Mouse (Mus musculus) limb, embryonic 11.5 days (tissue): ENCODE measurements at regions not wholly inside any gene's neighbourhood (a gene's known extent, or its start where the extent isn't known, plus 50 kb on each side); places are given as distances from the start of the nearest gene placed in this dataset.
"Not testable (repeated sequence)": the region's sequence is repeated elsewhere in the genome, so short reads cannot be mapped to it uniquely, and the experiment has no call there.

Source experiments
- ATAC-seq: fragments of 200-750 bp; cut with Nextera tagmentation; 2 replicates; pipeline ENCODE4 v1.8.0; 2017; ENCODE audit warnings: low read depth; ENCODE audit not compliant: insufficient number of reproducible peaks, low FRiP score, low TSS enrichment
- DNase-seq: peaks from one replicate; pipeline ENCODE4 v3.0.0-alpha.2; 2015; ENCODE audit warnings: low spot score
- H3K27ac ChIP-seq: fragments of 300-500 bp; sonication (generic); replicated peaks from 2 replicates; pipeline ENCODE4 v1.5.1; 2014; ENCODE audit warnings: low read depth, mild to moderate bottlenecking, low read length
- H3K27me3 ChIP-seq: fragments of 300-500 bp; sonication (generic); 2 replicates; pipeline ENCODE4 v1.6.1; 2014; ENCODE audit warnings: mild to moderate bottlenecking, low read length, mixed read lengths; ENCODE audit not compliant: control insufficient read depth, insufficient read depth
- H3K36me3 ChIP-seq: fragments of 300-500 bp; sonication (generic); 2 replicates; pipeline ENCODE4 v1.6.1; 2014; ENCODE audit warnings: mild to moderate bottlenecking, low read length, moderate library complexity, mixed read lengths; ENCODE audit not compliant: control insufficient read depth, insufficient read depth
- H3K4me1 ChIP-seq: fragments of 300-500 bp; sonication (generic); 2 replicates; pipeline ENCODE4 v1.6.1; 2014; ENCODE audit warnings: low read length, mixed read lengths; ENCODE audit not compliant: control insufficient read depth, insufficient read depth
- H3K4me2 ChIP-seq: fragments of 300-500 bp; sonication (generic); 2 replicates; pipeline ENCODE4 v1.6.1; 2014; ENCODE audit warnings: low read depth, mild to moderate bottlenecking, moderate library complexity; ENCODE audit not compliant: severe bottlenecking
- H3K4me3 ChIP-seq: fragments of 300-500 bp; sonication (generic); 2 replicates; pipeline ENCODE4 v1.5.1; 2014; ENCODE audit warnings: low read depth, low read length
- H3K9ac ChIP-seq: fragments of 300-500 bp; sonication (generic); 2 replicates; pipeline ENCODE4 v1.6.1; 2014; ENCODE audit warnings: mild to moderate bottlenecking, low read length
- H3K9me3 ChIP-seq: fragments of 300-500 bp; sonication (generic); 2 replicates; pipeline ENCODE4 v1.6.1; 2016; ENCODE audit warnings: low read length; ENCODE audit not compliant: control insufficient read depth
- WGBS: fragments of 180-500 bp; shearing (Covaris S2); extraction: QIAGEN DNeasy Blood & Tissue Kit; methylation state at CpG from one replicate; pipeline ENCODE4 v1.1.7; 2014; 5-methylcytosine and 5-hydroxymethylcytosine counted together

- 91% methylated on average over 3 of the region's 3 CpGs for WGBS
- no peak overlapping the region for H3K27ac ChIP-seq
- no peaks in the 10 kb centered on the region for H3K36me3 ChIP-seq
- H3K4me1 ChIP-seq: no peaks in the 10 kb centered on the region
- H3K4me2 ChIP-seq: no peak overlapping the region
- H3K27me3 ChIP-seq: no peaks in the 10 kb centered on the region
- H3K9ac ChIP-seq: no peak overlapping the region
- ATAC-seq (no peak), DNase-seq (no peak)
- H3K9me3 ChIP-seq: no peaks in the 10 kb centered on the region
- H3K4me3 ChIP-seq: no peak overlapping the region
These were observed 130.1 kb downstream of the Spata19 start for GRCm38 (mm10) chr9:27526681-27527080.

- 35% methylated on average over 5 of the region's 5 CpGs for WGBS
These were observed 141.9 kb downstream of the Spata19 start for GRCm38 (mm10) chr9:27538480-27538879.

GRCm38 (mm10) chr9:27541585-27542151 lies 145.1 kb downstream of the Spata19 start:
- Histone ChIP-seq H3K27ac (no peak overlapping the region), H3K9me3 (no peaks in the 10 kb centered on the region), H3K27me3 (no peaks in the 10 kb centered on the region), H3K4me2 (no peak overlapping the region), H3K9ac (no peak overlapping the region), H3K4me1 (no peaks in the 10 kb centered on the region), H3K4me3 (no peak overlapping the region), H3K36me3 (no peaks in the 10 kb centered on the region)
- DNase-seq (no peak), ATAC-seq (no peak)
- 83% methylated on average over 2 of the region's 2 CpGs for WGBS

More at GRCm38 (mm10) chr9:27538480-27538879, 141.9 kb downstream of the Spata19 start:
- no peak overlapping the region for H3K4me2 ChIP-seq
- DNase-seq (no peak), ATAC-seq (no peak)
- H3K4me3 ChIP-seq: no peak overlapping the region
- H3K27ac ChIP-seq: no peak overlapping the region
- no peaks in the 10 kb centered on the region for H3K27me3 ChIP-seq
- no peaks in the 10 kb centered on the region for H3K4me1 ChIP-seq
- H3K9ac ChIP-seq: no peak overlapping the region
- no peaks in the 10 kb centered on the region for H3K9me3 ChIP-seq
- no peaks in the 10 kb centered on the region for H3K36me3 ChIP-seq

GRCm38 (mm10) chr9:27554697-27555096 lies 158.1 kb downstream of the Spata19 start:
- not testable (repeated sequence) for H3K36me3 ChIP-seq, H3K9ac ChIP-seq, H3K27me3 ChIP-seq, H3K27ac ChIP-seq, H3K4me2 ChIP-seq, ATAC-seq, H3K9me3 ChIP-seq, H3K4me3 ChIP-seq, DNase-seq, H3K4me1 ChIP-seq

GRCm38 (mm10) chr9:27556315-27557225 lies 160.0 kb downstream of the Spata19 start:
- Histone ChIP-seq H3K9ac (no peak overlapping the region), H3K4me1 (no peaks in the 10 kb centered on the region), H3K36me3 (no peaks in the 10 kb centered on the region), H3K9me3 (no peaks in the 10 kb centered on the region), H3K4me2 (no peak overlapping the region), H3K4me3 (no peak overlapping the region), H3K27me3 (no peaks in the 10 kb centered on the region), H3K27ac (no peak overlapping the region)
- WGBS: 26% methylated on average over 6 of the region's 6 CpGs
- DNase-seq: no peak
- no peak for ATAC-seq

- Histone ChIP-seq H3K9ac (no peak overlapping the region), H3K36me3 (no peaks in the 10 kb centered on the region), H3K4me1 (no peaks in the 10 kb centered on the region), H3K4me3 (no peak overlapping the region), H3K27me3 (no peaks in the 10 kb centered on the region), H3K4me2 (no peak overlapping the region), H3K9me3 (no peaks in the 10 kb centered on the region), H3K27ac (no peak overlapping the region)
- DNase-seq (no peak), ATAC-seq (no peak)
- WGBS: 52% methylated on average over 1 of the region's 1 CpGs
These were observed 161.3 kb downstream of the Spata19 start for GRCm38 (mm10) chr9:27557886-27558285.

- Histone ChIP-seq H3K4me3 (no peak overlapping the region), H3K4me2 (no peak overlapping the region), H3K27ac (no peak overlapping the region), H3K9me3 (no peaks in the 10 kb centered on the region), H3K27me3 (no peaks in the 10 kb centered on the region), H3K9ac (no peak overlapping the region), H3K4me1 (no peaks in the 10 kb centered on the region), H3K36me3 (no peaks in the 10 kb centered on the region)
- 78% methylated on average over 3 of the region's 3 CpGs for WGBS
- ATAC-seq (no peak), DNase-seq (no peak)
These were observed 161.7 kb downstream of the Spata19 start for GRCm38 (mm10) chr9:27558286-27558685.

- no peak for ATAC-seq
- Histone ChIP-seq H3K4me2 (no peak overlapping the region), H3K27ac (no peak overlapping the region), H3K4me1 (peaks cover 2% of the 10 kb centered on the region; the same call in 1 of the 2 replicates), H3K9me3 (no peaks in the 10 kb centered on the region), H3K9ac (no peak overlapping the region), H3K36me3 (no peaks in the 10 kb centered on the region), H3K27me3 (no peaks in the 10 kb centered on the region), H3K4me3 (no peak overlapping the region)
- 65% methylated on average over 8 of the region's 8 CpGs for WGBS
- DNase-seq: no peak
These were observed 171.9 kb downstream of the Spata19 start for GRCm38 (mm10) chr9:27568372-27569053.
